11 mouse cellular contexts compared by ENCODE assay signal in genomic region chr4:136733217-136733865, GRCm38 (mm10).
DNase-seq lines count a peak whose midpoint lies in the region; ATAC-seq lines count a peak whose summit lies in the region.
"Had no signal": no experiment of that assay in that cellular context is flagged by ENCODE, and none has a peak within 500 bp of the region (broad histone marks: within the 10 kb centered on the region; RNA-seq: fewer than 3 reads in every experiment).

No protein-coding gene starts in this region.

- intact Hi-C loops in left cerebral cortex, postnatal 4 days (cut with DNase I): no loop called here

- H3K4me3 ChIP-seq in lung, embryonic 15.5 days: no peak overlapping the region
- no peak overlapping the region for H3K4me3 ChIP-seq in forebrain, embryonic 12.5 days (replicated peaks)
- H3K4me3 ChIP-seq in intestine, embryonic 16.5 days (ENCODE audit: low read length): no peak overlapping the region
- no peak overlapping the region for H3K4me3 ChIP-seq in stomach, embryonic 14.5 days (ENCODE audit: low read depth, low read length)

- no peak for ATAC-seq in lung, embryonic 15.5 days (ENCODE audit: borderline replicate concordance, extremely low read depth, low FRiP score, low TSS enrichment)
- ATAC-seq in forebrain, embryonic 12.5 days (ENCODE audit: low FRiP score): no peak
- ATAC-seq in intestine, embryonic 16.5 days: peak; percentile 70
- ATAC-seq in stomach, embryonic 14.5 days (ENCODE audit: insufficient number of reproducible peaks, insufficient read depth, low FRiP score, low read depth): no peak

- H3K27ac ChIP-seq in lung, embryonic 15.5 days: 0 out of 2 replicates have a peak overlapping the region, but pooled peaks have one; percentile 6
- peak overlapping the region; percentile 83 for H3K27ac ChIP-seq in forebrain, embryonic 12.5 days
- peak overlapping the region; percentile 89 for H3K27ac ChIP-seq in intestine, embryonic 16.5 days (ENCODE audit: low read length)
- peak overlapping the region; percentile 76; the same call in 1 of the 2 replicates for H3K27ac ChIP-seq in stomach, embryonic 14.5 days (ENCODE audit: low read length)

- H3K4me1 ChIP-seq in lung, embryonic 15.5 days: peaks cover 54% of the 10 kb centered on the region
- peaks cover 76% of the 10 kb centered on the region for H3K4me1 ChIP-seq in forebrain, embryonic 12.5 days
- H3K4me1 ChIP-seq in intestine, embryonic 16.5 days (ENCODE audit: control insufficient read depth, insufficient read depth, low read length): peaks cover 58% of the 10 kb centered on the region
- peaks cover 44% of the 10 kb centered on the region for H3K4me1 ChIP-seq in stomach, embryonic 14.5 days (ENCODE audit: control insufficient read depth, insufficient read depth, low read length)

- no peak overlapping the region for H3K9ac ChIP-seq in lung, embryonic 15.5 days
- H3K9ac ChIP-seq in forebrain, embryonic 12.5 days: peak overlapping the region; percentile 25; the same call in 1 of the 2 replicates
- peak overlapping the region; percentile 43 for H3K9ac ChIP-seq in intestine, embryonic 16.5 days (ENCODE audit: low read depth, low read length)
- no peak overlapping the region for H3K9ac ChIP-seq in stomach, embryonic 14.5 days (replicated peaks; ENCODE audit: low read depth, low read length)

- H3K4me2 ChIP-seq in lung, embryonic 15.5 days: no peak overlapping the region
- H3K4me2 ChIP-seq in forebrain, embryonic 12.5 days: peak overlapping the region; percentile 25
- no peak overlapping the region for H3K4me2 ChIP-seq in intestine, embryonic 16.5 days (ENCODE audit: low read depth, low read length)
- no peak overlapping the region for H3K4me2 ChIP-seq in stomach, embryonic 14.5 days (replicated peaks; ENCODE audit: low read depth, low read length)

- no peaks in the 10 kb centered on the region for H3K36me3 ChIP-seq in lung, embryonic 15.5 days
- peaks cover 14% of the 10 kb centered on the region; the same call in 1 of the 2 replicates for H3K36me3 ChIP-seq in forebrain, embryonic 12.5 days (replicated peaks)
- no peaks in the 10 kb centered on the region for H3K36me3 ChIP-seq in intestine, embryonic 16.5 days (ENCODE audit: control insufficient read depth, insufficient read depth, low read length)
- H3K36me3 ChIP-seq in stomach, embryonic 14.5 days (ENCODE audit: control insufficient read depth, insufficient read depth, low read length): no peaks in the 10 kb centered on the region

- no peaks in the 10 kb centered on the region for H3K27me3 ChIP-seq in lung, embryonic 15.5 days
- no peaks in the 10 kb centered on the region for H3K27me3 ChIP-seq in forebrain, embryonic 12.5 days
- H3K27me3 ChIP-seq in intestine, embryonic 16.5 days (replicated peaks; ENCODE audit: control insufficient read depth, insufficient read depth, low read length): no peaks in the 10 kb centered on the region
- no peaks in the 10 kb centered on the region for H3K27me3 ChIP-seq in stomach, embryonic 14.5 days (ENCODE audit: control insufficient read depth, insufficient read depth, low read length)

- no peak for DNase-seq in lung, adult 18-20 months
- no peak for DNase-seq in left cerebral cortex, postnatal 4 days
- no peak for DNase-seq in spleen, adult 12 weeks (ENCODE audit: low spot score)
- DNase-seq in adrenal gland, adult (ENCODE audit: inconsistent age in 2 of 2, low spot score in 1 of 2): no peak
- DNase-seq: adrenal gland, adult 8-10 months; cerebellum, adult 9-10 months; right cerebral cortex, postnatal 4 days had no signal

- no peaks in the 10 kb centered on the region for H3K9me3 ChIP-seq in lung, embryonic 15.5 days
- H3K9me3 ChIP-seq in forebrain, embryonic 12.5 days: no peaks in the 10 kb centered on the region
- H3K9me3 ChIP-seq in intestine, embryonic 16.5 days (ENCODE audit: control insufficient read depth, low read length): no peaks in the 10 kb centered on the region
- H3K9me3 ChIP-seq in stomach, embryonic 14.5 days (ENCODE audit: control insufficient read depth, low read depth, low read length): no peaks in the 10 kb centered on the region

- WGBS in lung, embryonic 15.5 days: 33% methylated on average over 11 of the region's 11 CpGs
- 24% methylated on average over 11 of the region's 11 CpGs for WGBS in forebrain, embryonic 12.5 days
- 26% methylated on average over 11 of the region's 11 CpGs for WGBS in intestine, embryonic 16.5 days
- WGBS in stomach, embryonic 14.5 days: 37% methylated on average over 11 of the region's 11 CpGs

Comparison
In these comparisons a context has a peak if more than half of its experiments do, and no peak if none do; other contexts are left out.
1. H3K27ac ChIP-seq: peak in every context shown above with its lines; median percentile 89 in intestine, embryonic 16.5 days; 83 in forebrain, embryonic 12.5 days; 76 in stomach, embryonic 14.5 days; 6 in lung, embryonic 15.5 days.
2. H3K9ac ChIP-seq: peak in forebrain, embryonic 12.5 days (single experiment) and intestine, embryonic 16.5 days (single experiment); none in lung, embryonic 15.5 days (single experiment) and stomach, embryonic 14.5 days (single experiment).